Mouse (Mus musculus) testis, adult 2 months (tissue): Measurements from ENCODE around the gene Atoh7. TPM values are rescaled to one million over a fixed set of nuclear protein-coding genes. Genes with fewer than 3 reads are reported as not detected.
A peak's percentile ranks its signal among the peaks of the same experiment; 100 is the strongest.

Experiments
- H3K27ac ChIP-seq: fragments of 200-500 bp; 2 replicates; pipeline ENCODE4 v1.5.1; 2012; ENCODE audit warnings: low read depth, low read length; ENCODE audit not compliant: control insufficient read depth, insufficient read depth
- H3K27me3 ChIP-seq: fragments of 200-500 bp; 2 replicates; pipeline ENCODE4 v1.6.1; 2012; ENCODE audit warnings: mild to moderate bottlenecking, low read length, moderate library complexity; ENCODE audit not compliant: control insufficient read depth, insufficient read depth
- H3K36me3 ChIP-seq: fragments of 200-500 bp; 2 replicates; pipeline ENCODE4 v1.6.1; 2012; ENCODE audit warnings: mild to moderate bottlenecking, low read length; ENCODE audit not compliant: control insufficient read depth, insufficient read depth
- H3K4me1 ChIP-seq: fragments of 200-500 bp; 2 replicates; pipeline ENCODE4 v1.6.1; 2012; ENCODE audit warnings: low read length; ENCODE audit not compliant: control insufficient read depth, insufficient read depth
- H3K4me3 ChIP-seq: fragments of 200-500 bp; 2 replicates; pipeline ENCODE4 v1.5.1; 2012; ENCODE audit warnings: low read depth, mild to moderate bottlenecking, low read length, moderate library complexity, mixed read lengths; ENCODE audit not compliant: control insufficient read depth
- CTCF ChIP-seq: fragments of 200-500 bp; IDR thresholded peaks from 2 replicates; pipeline ENCODE4 v1.5.1; 2012; ENCODE audit warnings: low read depth, mild to moderate bottlenecking, inconsistent platforms, low read length, moderate library complexity; ENCODE audit not compliant: control insufficient read depth, insufficient read depth, insufficient replicate concordance
- POLR2A ChIP-seq: fragments of 200-500 bp; IDR thresholded peaks from 2 replicates; pipeline ENCODE4 v1.6.1; 2012; ENCODE audit warnings: low read depth, mild to moderate bottlenecking, inconsistent platforms, low read length, moderate library complexity; ENCODE audit not compliant: control insufficient read depth
- polyA plus RNA-seq: library from polyadenylated mRNA; depleted of rRNA; stranded (reverse); fragments of >200 nt; gene quantifications from 2 replicates; pipeline ENCODE4 v1.2.3, GENCODE M21; 2012

Atoh7 gene
- polyA plus RNA-seq, 1 experiment: not detected

DNA sequence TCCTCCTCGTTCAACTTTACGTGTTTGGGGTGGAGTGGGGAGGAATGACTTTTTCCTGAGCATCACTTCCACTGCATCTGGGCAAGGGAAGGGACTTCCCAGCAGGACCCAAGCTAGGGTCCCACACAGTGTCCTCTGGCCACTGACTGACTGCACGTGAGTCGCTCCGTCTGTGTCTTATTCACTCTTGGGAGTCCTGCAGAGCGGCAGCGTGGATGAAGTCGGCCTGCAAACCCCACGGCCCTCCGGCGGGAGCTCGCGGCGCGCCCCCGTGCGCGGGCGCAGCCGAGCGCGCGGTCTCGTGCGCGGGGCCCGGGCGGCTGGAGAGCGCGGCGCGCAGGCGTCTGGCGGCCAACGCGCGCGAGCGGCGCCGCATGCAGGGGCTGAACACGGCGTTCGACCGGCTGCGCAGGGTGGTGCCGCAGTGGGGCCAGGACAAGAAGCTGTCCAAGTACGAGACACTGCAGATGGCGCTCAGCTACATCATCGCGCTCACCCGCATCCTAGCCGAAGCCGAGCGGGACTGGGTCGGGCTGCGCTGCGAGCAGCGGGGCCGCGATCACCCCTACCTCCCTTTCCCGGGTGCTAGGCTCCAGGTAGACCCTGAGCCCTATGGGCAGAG lies 601 bp downstream of the Atoh7 start:
- Histone ChIP-seq H3K27me3 (no peaks in the 10 kb centered on the region), H3K4me3 (peak overlapping the region; percentile 11), H3K4me1 (peaks cover 11% of the 10 kb centered on the region), H3K36me3 (no peaks in the 10 kb centered on the region), H3K27ac (no peak overlapping the region)
- TF ChIP-seq POLR2A (no peak), CTCF (no peak)

DNA sequence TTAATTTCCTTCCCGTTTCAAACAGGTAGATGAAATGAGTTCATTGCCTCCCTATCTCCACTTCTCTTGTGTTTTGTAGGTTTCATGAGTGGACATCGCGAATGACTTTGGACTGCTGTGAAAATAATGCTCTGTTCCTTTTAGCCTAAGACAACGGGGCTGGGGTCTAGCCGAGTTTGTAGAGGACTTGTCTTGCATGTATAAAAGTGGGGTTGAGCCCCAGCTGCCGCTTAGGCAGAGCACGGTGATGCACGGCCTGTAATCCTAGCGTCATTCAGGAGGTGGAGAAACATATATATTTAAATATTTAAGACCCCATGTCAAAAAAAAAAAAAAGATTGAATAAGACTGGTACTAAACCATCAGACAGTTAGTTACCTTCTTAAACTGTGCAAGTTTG lies 1.2 kb downstream of the Atoh7 start:
- H3K36me3 ChIP-seq: no peaks in the 10 kb centered on the region
- H3K27me3 ChIP-seq: no peaks in the 10 kb centered on the region
- no peak overlapping the region for H3K27ac ChIP-seq
- H3K4me1 ChIP-seq: peaks cover 11% of the 10 kb centered on the region
- TF ChIP-seq CTCF (no peak), POLR2A (no peak)
- H3K4me3 ChIP-seq: no peak overlapping the region

- Histone ChIP-seq H3K36me3 (no peaks in the 10 kb centered on the region), H3K27me3 (no peaks in the 10 kb centered on the region), H3K27ac (no peak overlapping the region), H3K4me3 (no peak overlapping the region), H3K4me1 (peaks cover 7% of the 10 kb centered on the region)
- TF ChIP-seq POLR2A (no peak), CTCF (no peak)
These were observed 13.7 kb downstream of the Atoh7 start for GRCm38 (mm10) chr10:63113027-63113604.

DNA sequence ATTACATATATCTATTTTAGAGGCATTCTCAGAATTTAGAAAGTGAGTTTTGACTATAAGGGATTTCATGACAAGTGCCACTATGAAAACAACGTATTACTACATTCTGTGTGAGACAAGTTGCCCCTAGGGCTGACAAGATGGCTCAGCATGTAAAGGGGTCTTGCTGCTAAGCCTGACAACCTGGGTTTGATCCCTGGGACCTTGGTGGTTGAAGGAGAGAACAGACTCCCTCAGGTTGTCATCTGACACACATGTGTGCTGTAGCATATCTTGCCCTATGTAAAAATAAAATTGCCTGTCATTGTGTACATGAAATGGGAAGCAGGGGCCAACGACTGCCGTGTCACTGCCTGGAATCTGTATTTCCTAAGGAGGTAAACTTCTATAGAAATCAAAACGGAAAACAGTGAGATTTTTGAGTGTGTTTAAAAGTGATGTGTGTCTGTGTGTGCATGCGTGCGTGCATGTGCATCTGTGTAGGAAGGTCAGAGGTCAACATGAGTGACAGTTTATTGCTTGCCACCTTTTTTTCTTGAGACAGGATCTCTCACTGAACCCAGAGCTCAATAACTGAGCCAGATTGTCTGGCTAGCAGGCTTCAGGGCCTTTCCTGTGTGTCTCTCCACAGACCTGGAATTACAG lies 14.4 kb downstream of the Atoh7 start:
- no peak overlapping the region for H3K4me3 ChIP-seq
- H3K27me3 ChIP-seq: no peaks in the 10 kb centered on the region
- peaks cover 7% of the 10 kb centered on the region for H3K4me1 ChIP-seq
- H3K36me3 ChIP-seq: no peaks in the 10 kb centered on the region
- H3K27ac ChIP-seq: no peak overlapping the region
- TF ChIP-seq POLR2A: no peak
- no peak for TF ChIP-seq CTCF

DNA sequence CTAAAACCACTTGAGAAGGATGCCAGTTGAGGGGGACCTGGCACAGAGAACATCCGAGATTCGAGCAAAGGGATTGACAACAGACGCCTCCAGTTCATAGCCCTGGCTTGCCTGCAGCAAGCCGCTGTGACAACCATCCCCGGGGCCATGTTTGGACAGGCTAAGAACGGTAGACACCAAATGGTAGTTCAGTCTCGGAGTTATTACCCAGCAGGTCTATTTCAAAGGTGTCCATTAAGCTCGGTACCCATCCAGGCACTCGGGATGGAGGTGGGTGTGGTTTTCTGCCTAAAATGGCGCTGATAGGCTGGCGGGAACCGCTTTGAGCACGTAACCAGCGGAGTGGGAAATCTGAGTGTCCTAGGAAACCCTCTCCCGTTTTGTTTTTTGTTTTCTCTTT lies 16.4 kb downstream of the Atoh7 start:
- Histone ChIP-seq H3K27me3 (no peaks in the 10 kb centered on the region), H3K4me3 (peak overlapping the region; percentile 59), H3K27ac (no peak overlapping the region), H3K36me3 (no peaks in the 10 kb centered on the region), H3K4me1 (peaks cover 7% of the 10 kb centered on the region)
- TF ChIP-seq CTCF: no peak
- no peak for TF ChIP-seq POLR2A

- TF ChIP-seq POLR2A (no peak), CTCF (no peak)
- Histone ChIP-seq H3K27me3 (no peaks in the 10 kb centered on the region), H3K27ac (no peak overlapping the region), H3K4me1 (peaks cover 7% of the 10 kb centered on the region), H3K4me3 (peak overlapping the region; percentile 59), H3K36me3 (no peaks in the 10 kb centered on the region)
These were observed 16.9 kb downstream of the Atoh7 start for GRCm38 (mm10) chr10:63116376-63116775.

DNA sequence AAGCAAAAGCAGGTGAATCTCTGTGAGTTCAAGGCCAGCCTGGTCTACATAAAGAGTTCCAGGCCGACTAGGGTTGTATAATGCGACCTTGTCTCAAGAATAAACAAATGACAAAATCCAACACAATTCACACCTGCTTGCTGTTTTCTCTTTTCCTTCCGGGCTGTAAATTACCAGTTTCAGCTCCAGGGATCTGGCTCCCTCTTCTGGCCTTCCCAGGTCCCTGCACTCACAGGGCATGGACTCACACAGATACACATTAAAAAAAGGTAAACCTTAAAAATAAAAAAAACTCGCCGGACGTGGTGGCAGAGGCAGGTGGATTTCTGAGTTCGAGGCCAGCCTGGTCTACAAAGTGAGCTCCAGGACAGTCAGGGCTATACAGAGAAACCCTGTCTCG lies 18.1 kb downstream of the Atoh7 start:
- no peaks in the 10 kb centered on the region for H3K36me3 ChIP-seq
- H3K27ac ChIP-seq: no peak overlapping the region
- TF ChIP-seq CTCF: no peak; the same call in 1 of the 2 replicates
- no peak for TF ChIP-seq POLR2A
- H3K27me3 ChIP-seq: no peaks in the 10 kb centered on the region
- no peak overlapping the region for H3K4me3 ChIP-seq
- H3K4me1 ChIP-seq: peaks cover 7% of the 10 kb centered on the region
